Mouse (Mus musculus) forelimb bud, embryonic 11.5 days (tissue): Measurements from ENCODE around the gene Tmem251.
A peak's percentile ranks its signal among the peaks of the same experiment; 100 is the strongest.

Experiments used
- DNase-seq: peaks from one replicate; pipeline ENCODE4 v3.0.0-alpha.2; 2012; ENCODE audit warnings: low read depth, low spot score

The Tmem251 gene

DNA sequence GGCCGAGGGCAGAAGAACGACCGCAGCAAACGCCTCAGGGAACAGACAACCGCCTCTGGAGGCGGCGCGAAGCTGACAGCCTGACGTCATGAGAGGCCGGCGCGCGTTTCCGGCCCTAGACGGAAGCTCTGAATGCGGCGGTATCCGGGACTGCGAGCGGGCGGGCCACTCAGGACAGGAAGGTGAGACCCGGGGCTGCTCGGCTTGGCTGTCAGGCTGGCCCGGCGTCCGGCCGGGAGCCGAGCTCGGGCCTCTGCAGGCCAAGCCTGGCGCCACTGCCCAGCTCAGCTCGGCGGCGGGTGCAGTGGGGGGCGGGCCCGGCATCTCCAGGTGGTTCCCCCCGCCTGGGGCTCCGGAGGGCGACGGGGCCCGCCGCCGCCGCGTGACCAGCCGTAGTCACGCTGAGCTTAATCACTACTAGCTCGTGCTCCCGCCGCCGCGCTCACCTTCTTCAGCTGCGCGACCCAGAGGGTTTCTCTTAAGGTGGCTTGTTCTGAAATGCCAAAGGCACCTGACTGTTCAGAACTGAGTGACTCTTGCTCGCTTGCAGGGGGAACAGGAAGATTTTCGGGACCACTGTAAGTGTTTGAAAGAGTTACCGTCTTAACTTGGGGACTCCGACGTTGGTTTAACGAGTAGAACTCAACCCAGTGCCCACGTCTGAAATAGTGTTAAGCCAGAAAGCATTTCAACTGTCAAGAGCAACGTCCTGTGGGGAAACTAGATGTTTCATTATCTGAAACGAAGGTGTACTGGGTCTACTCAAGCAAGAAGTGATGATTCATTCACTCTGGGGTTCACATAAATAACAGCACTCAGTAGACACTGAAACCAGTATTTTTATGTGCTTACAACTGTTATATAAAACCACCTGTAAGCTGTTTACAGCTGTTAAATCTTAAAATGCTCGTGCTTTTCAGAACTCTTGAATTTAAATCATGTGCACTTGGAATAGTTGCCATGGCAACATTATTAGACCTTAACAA is at the start of gene Tmem251, which contains the start of gene Moap1:
Gene Tmem251 (plus strand): TSS at position 174 of the 986 bp plus-strand sequence.
Gene Moap1 (minus strand): TSS at position 73 of the 986 bp plus-strand sequence.
- peak; percentile 82 for DNase-seq

DNA sequence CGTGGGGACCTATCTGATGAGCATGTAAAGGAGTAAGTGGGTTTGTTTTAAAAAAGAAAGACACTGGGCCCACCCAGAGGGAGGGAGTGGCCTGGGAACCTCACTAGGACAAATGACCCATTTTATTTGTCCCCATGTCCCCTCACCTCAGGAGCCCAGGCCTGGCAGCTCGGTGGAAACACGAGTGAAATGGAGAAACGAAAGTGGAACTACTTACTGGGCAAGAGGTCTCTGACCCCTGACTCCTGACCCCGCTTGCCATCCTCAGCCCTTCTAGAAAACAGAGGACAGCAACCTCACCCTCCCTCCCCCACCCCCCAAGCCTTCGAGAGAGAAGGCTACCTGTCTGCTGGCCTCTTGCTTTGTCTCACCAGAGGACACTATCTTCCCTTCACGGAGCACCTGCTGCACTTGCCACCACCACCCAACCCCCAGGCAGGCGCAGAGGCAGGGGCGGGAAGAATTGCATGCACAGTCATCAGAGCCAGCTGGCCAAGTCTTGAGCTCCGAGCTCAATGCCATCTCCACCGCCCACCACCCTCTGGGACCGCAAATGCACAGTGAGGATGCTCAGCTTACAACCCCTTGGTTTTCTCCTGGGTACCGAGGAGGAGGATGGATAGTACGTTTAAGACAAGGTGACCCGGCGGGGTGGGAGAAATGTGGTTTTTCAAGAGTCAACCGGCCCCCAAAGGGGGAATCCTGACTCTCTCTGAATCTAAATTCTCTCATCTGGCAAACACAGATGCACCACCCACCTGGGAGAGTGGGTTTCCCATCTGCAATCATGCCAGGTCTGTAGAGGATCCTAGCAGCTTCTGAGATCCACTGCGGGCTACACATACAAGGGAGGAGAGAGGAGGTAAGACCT is 48.0 kb upstream of the Tmem251 start:
- DNase-seq = no peak

DNA sequence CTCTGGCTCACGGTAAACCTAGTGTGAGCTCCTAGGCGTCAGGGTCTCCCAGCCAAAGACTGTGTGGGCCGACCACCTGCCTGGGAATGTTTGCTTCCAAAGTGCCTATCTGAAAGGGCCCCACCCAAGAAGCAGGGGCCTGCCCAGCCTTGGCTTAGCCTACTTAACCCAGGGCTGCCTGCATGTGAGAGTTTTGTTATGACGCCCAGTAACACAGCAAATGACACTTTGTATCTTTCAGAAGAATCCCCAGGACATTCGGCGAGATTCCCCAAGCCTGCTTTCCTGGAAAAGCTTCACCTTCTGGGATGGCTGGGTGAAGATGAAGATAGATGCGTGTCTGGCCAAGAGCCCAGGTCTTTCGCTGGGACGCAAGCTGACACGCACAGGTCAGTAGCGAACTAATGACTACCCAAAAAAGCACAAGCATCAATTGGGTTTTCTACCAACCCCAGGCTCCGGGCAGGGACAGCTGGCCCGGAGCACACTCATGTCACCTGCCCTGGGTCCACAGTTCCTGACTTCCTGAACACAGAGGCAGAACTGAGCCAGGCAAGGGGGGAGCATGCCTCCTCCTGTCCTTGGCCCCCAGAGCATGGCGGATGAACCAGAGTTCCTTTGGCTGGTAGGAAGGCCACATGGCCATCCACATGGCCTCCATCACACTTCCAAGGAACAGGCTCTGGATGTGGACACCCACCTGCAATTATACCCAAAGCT is 46.8 kb upstream of the Tmem251 start:
- DNase-seq = no peak

DNA sequence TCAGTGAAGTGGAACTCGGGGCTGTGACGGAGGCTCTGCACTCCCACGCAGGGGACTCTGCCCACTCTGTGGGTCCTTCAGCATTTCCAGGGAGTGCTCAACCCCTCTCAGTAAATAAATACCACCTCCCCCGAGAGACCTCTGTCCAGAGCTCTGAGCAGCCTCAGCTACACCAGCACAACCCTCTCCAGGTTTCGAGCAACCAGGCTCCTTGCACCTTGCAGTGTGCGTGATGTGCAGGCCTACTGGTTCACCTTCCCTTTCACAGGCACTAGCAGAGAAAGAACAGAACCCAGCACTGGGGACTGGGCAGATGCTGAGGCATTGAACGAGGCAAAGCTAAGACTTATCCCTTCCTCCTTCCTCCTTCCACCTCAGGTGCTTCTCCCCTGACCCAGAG is 46.2 kb upstream of the Tmem251 start:
- no peak for DNase-seq

DNA sequence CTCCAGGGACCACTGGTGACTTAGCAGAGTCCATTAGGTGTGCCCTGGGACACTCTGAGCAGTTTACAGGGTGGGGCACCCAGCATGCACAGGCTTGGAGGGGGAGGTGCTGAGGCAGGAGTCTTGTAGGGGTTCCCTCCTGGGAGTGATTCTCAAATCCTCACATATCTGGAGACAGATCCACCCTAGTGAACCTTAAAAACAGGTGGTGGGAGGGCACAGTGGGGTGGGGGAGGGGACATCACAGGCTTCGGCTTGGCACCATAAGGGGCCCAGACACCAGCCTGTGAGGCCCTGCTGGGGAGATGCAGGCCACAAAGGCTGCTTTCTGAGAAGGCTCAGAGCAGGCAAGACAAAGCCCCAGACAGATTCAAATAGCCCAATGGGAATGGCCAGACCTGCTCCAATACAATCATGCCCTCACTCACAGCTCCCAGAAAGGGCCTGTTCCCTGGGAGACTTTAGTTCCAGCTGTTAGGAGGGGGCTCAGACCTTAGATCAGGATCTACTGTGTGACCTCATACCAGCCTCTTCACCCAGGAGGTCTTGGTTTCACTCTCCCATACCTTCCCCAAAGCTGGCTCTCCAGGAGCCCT is 45.4 kb upstream of the Tmem251 start:
- DNase-seq = no peak

DNA sequence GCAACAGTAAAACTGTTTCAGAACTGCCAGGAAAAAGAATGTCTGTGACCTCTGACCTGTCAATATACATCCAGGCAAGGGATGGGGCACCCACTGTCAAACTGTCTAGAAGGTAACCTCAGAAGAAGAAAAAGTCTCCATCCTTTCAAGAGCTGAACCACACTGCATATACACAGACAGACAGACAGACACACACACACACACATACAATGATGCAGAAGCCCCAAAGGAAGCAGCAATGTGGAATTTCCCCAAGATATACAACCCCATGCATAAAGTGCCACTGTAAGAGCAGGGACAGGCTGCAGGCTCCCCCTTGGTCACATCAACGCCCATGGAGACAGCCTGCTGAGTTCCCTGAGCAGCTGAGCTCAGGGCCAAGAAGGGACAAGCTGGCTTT is 44.4 kb upstream of the Tmem251 start:
- DNase-seq = no peak

DNA sequence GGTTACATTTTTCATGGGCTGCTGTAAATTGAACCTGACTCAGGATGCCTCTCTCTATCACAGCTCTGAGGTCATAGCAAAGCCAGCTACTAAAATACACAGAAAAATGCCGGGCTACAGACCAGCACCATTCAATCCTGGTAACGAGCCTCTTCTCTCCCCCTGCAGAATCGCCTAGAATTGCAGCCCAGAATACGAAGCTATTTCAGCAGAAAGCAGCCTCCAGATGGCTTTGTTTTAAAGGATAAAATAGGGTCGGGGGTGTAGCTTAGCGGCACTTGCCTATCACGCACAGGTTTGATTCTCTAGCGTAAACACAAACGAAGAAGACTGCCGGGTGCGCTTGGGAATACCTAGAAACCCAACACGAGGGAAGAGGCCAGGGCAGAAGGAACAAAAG is 43.1 kb upstream of the Tmem251 start:
- DNase-seq = no peak

DNA sequence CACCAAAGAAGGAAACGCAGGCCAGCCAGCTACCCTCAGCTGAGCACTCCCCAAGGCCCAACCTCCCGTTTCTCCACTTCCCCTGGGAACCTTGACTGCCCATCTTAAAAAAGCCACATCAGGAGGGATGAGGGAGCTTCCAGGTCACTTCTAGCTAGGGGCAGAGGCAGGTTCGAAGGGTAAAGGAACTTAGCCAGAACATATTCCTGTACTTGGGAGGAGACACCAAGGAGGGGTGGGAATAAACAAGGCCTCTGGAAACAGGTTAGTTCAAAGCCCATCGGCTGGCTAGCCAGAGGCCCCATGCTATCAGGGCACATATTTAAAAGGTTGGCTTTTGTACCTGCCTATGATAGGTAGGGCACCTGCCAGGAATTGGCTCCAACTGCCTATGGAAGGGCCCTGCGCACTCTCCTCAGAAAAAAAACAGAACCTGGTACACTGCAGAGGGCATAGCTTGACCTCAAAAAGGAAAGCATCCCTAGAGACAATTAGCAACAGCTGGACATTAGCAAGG is 41.8 kb upstream of the Tmem251 start:
- no peak for DNase-seq

DNA sequence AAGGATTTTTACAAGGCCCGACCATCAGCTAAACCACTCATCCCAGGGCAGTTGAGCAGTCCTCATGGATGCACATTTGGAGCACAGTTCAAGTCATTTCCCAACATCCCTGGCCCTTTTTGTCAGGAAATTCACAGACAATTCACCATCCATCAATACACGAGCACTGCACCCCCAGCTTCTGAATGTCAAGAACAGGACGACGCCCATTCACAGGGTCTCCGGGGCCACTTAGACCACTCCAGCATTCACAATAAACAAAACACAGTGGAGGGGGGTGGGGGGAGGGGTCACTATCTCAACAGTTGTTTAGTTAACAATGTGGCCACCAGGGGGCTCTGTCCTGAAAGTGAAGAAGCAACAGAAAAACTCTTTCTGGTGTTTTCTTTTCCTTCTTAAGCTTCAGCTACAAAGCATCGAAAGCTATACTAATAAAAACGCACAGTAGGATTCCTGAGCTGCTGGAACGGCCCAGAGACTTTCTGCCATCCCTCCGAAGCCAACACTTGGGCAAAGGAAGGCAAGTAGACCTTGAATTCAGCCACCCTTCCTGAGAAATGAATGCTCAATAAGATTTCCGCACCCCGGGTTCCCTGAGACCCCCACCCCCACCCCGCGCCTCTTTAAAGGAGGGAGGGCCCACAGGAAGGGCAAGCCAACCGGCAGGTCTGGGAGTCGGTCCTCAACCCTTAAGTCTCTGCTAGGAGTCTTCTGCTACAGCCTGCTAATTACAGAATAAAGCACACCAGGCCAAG is 41.0 kb upstream of the Tmem251 start:
- peak; percentile 81 for DNase-seq

DNA sequence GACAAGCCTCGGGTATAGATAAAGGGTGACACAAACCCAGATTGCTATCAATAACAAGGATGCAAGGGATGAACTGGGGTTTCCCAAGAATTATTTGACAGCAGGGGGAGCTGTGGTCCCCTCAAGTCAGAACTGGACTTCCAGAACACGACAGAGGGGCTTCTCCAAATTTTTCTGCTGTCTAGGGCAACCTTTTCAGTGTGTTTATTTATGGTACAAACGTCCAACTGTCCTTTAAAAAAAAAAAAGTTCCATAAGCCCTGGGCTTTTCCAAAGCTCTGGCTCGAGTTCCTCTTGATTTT is 40.5 kb upstream of the Tmem251 start:
- no peak for DNase-seq

DNA sequence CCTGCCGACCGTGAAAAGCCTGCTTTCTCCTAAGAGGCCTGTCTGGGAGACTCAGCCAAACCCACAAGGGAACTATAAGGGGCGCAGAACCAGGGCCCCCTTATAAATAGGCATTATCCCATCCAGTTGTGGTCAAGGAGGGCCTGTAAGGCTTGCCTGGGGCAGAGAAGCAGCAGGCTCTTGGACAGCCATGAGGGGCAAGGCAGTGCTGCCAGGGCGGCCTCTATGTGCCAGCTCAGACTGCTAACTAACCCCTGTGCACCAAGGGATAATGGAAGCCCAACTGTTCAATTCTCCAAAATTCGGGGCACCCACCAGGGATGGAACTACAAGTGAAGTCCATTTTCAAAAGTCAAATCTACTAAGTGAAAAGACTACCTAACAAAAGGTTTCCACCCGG is 40.1 kb upstream of the Tmem251 start:
- no peak for DNase-seq

DNA sequence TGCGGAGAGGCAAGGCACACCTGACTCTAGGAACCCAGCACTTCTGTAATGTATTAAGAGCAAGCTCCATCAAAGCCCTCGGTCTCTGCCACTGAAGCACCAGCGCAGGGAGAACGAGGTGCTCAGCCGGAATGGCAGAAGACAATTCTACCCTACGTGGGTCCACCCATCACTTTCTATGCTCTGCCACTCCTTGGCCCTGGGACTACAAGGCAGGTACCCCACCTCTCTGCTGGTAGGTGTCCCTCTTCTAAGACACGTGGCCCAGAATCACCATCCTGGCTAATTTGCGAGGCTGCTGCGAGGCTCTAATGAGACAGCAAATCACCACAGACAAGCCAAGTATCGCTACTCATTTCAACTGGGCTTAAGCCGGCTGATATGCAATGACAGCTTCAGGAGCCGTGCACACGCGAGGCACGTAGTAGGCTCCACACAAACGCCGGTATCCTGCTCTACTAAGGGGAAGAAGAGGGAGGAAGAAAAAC is 39.6 kb upstream of the Tmem251 start:
- DNase-seq = no peak

DNA sequence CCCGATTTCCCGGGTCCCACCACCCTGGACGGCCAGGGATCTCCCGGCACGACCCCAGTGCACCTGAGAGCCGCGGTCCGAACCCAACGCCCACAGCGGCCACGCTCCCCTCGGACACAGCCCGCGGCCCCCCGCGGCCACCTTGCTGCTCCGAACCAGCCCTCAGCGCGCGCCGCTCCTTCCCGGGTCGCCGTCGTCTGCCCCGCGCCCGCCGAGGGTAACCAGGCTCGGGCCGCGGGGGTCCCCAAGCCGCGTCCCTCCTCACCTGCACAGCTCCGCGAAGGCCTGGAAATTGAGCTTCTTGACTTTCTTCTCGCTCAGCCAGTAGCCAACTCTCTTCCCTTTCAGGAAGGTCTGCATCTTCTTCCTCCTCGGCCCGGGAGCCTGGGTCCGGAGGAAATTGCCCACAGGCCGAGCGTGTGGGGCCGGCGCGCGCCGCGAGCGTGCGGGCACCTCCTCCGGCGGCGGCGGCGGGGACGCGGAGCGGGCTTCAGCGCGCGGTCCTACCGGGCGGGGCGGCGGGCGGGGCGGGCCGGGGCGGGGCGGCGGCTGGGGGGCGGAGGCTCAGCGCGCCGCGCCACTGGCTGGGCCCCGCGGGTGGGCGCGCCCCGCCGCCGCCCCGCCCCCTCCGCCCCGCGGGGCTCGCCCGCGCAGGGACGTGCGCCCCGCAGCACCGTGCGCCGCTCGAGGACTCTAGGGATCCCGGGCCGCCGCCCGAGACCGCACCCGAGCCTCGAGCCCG is 38.9 kb upstream of the Tmem251 start, which contains the start of gene Itpk1:
Gene Itpk1 (minus strand): TSS at position 474 of the 742 bp plus-strand sequence.
- no peak for DNase-seq

DNA sequence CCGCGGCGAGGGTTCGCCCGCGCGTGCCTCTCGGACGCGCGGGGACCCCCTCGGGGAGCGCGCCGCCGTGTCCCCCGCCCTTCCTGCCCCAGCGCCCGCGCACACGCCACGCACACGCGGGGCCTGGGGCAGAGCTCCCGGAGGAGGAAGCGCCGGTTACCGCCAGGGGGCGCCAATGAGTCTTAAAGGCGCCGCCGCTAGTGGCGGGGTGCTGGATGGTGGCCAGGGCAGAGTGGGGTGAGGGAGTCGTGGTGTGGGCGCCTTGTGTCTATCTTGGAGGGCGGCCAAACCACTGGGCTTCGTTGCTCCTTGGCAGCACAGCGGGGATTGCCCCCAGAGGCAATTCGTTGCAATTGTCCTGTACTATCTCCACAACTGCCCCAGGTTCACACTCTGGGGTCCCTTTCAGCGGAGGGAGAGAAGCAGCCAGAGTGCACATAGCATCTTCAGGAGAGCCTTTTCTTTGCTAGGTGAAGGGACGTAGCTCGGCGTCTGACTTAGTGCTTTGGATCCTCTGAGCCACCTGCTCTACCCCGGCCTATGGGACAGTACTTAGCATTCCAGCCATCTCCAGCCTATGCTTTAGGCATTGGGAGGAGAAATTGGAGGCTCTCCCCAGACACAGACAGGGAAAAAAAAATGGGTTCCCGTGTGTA is 38.2 kb upstream of the Tmem251 start:
- DNase-seq = peak; percentile 62

DNA sequence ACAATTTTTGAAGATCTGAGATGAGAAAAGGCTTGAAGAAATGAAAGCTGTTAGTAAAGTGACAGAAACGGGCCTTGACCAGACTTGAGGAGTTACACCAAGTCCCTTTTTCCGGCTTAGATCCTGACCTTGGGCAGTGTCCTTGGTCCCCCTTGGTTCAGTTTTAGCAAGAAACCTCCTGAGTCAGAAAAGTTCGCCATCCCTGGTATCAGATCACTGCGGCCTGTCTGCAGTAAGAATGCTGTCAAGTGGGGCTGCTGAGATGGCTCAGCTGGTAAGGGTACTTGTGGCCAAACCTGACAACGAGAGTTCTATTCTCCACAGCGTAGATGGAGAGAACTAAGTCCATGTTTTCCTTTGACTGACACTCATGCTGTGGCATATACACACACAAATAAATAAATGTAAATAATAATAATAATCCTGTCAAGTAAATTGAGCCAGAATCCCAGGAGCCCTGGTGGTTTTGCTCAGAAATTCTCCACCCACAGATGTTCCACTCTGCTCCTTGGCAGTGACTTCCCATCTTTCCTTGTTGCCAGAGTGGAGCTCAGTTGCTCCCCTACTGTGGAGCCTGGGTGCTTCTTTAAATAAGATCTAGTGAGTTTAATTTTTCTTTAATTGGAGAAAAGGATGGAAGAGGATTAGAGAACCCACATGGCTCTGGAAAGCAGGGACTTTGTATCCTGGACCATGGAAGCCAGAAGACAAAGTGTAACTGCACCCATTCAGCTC is 37.5 kb upstream of the Tmem251 start:
- DNase-seq = no peak

DNA sequence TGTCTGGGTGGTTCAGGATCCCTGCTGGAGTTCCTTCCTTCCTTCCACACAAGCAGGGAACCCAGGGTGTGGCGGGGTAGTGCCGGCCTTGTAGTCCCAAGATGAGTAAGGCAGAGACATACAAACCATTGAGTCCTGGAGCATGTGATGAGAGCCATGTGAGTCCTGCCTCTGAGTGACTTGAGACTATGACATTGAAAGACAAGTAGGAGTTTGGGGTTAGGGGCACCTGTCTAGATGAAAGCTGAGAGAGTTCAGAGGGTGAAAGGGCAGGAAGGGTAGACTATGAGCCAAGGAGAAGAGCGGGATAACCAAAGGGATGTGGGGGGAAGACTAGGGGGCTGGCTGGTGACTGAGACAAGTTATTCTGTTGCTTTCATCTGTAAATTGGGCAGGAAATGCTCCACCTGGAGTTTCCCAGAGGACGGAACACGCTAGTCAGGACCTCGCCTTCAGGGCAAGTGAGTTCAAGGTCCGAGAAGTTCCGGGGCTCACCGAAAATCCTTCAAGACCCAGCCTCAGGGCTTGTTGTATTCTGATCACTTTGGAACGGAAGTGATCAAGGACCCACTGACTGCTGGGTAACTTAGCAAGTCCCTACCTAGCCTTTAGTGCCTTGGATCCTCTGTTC is 36.6 kb upstream of the Tmem251 start:
- no peak for DNase-seq

DNA sequence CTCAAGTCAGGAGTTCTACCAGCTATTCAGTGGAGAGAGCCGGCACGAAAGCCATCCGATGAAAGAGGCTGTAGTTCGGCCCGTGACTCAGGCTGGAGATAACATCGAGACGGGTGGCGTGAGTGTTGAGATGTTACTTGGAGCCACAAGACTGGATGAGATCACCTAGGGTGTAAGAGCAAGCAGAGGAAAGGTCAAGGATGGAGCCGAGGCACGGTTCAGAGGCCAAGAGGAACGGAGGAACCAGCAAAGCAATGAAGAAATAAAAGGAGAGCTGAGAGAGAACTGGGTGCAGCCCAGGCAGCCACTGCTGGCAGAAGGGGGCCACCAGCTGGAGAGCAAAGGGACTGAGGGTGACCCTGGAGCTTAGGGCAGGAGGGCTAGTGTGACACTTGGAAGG is 35.3 kb upstream of the Tmem251 start:
- DNase-seq = no peak

DNA sequence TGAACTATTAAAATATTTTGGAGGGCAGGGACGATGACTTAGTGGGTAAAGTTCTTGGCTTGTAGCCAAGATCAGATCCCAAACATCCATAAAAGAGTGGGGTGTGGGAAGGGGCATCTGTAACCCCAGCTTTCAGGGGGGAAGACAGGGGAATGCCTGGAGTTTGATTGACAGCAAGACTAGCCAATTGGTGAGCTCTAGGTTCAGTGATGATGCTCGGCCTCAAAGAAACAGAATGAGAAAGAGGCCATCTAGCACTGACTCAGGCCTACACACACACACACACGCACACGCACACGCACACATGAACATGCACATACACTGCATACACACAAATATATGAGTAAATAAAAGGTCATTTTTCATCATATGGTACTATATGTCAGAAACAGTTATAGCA is 33.7 kb upstream of the Tmem251 start:
- DNase-seq = no peak
